Mouse (Mus musculus): ENCODE results near the gene Tbrg1.
A peak's percentile ranks its signal among the peaks of the same experiment; 100 is the strongest.

The Tbrg1 gene

GRCm38 (mm10) chr9:37656931-37657481 lies at the start of gene Tbrg1:
Gene Tbrg1 (minus strand): TSS chr9:37657312.
- peak; percentile 67 to 69 for DNase-seq

GRCm38 (mm10) chr9:37689970-37690686 lies 33.0 kb upstream of the Tbrg1 start:
- no peak for DNase-seq

GRCm38 (mm10) chr9:37687941-37688303 lies 30.8 kb upstream of the Tbrg1 start:
- DNase-seq = no peak

DNA sequence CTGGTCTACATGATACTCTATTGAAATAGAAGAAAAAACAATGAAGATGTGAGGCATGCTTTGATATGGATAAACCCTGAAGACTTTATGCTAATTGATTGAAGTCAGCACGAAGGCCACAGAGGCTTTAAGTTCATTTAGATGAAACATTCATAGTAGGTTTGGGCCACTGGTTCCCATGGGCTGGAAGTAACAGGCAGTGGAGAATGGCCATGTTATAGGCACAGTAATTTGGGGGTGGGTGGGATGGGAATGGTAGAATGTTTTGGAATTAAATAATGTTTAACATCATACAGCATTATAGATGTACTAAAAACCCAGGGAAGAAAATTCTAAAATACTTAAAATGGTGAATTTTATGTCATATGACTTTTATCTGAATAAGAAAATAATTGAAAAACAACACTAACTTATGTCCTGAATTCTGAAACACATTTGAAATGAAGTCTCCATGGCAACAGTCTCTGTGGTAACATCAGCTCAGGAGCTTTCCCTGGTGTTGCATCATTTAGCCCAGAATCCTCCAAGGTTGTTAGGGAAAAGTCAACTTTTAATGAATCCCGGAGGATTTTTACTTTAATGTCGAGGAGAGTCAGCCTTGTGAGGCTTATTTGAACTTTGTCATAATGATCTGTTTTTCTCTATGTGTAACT lies 30.3 kb upstream of the Tbrg1 start:
- no peak for DNase-seq

- DNase-seq = no peak
Measured at GRCm38 (mm10) chr9:37681123-37681522, 24.0 kb upstream of the Tbrg1 start.

GRCm38 (mm10) chr9:37675287-37675686 lies 18.2 kb upstream of the Tbrg1 start:
- DNase-seq = no peak

GRCm38 (mm10) chr9:37670261-37670660 lies 13.1 kb upstream of the Tbrg1 start:
- no peak for DNase-seq

DNA sequence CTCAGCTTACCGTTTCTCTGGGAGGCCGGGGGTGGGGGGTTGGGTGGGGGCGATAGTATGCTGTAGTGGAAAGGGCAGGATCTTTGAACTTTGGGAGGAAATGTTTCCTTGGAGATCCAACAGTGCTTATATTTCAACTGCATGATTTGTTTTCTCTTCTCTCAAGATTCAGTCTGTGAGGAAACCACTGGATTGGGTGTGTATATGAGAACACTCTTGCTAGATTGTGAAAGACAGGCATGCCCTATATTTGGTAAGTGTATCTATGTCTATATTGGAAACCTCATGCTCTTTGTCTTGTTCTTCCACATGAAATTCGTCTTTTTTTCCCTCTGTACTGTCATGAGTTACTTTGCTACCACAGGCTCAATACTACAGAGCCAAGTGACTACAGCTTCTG lies 12.6 kb upstream of the Tbrg1 start:
- no peak for DNase-seq

DNA sequence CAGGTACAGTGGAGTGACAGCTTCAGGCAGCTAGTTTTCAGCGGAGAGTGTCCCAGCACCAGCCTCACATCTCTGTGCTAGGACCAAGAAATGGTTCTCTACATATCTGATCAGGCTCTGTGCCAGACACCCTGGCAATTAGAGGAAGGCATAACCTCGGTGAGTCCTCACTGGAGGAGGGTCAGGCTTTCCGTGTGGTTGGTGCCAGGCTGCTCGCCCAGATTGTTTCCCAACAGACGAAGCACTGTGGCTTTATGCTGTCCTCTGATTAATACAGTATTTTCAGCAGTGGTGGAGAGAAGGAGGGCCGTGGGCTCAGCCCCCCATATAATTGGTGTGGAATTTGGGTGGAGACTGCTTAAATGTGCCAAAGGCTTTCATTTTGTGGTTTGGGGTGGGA lies 12.0 kb upstream of the Tbrg1 start, which contains the start of gene Panx3:
TSS of gene Panx3 (minus strand) at position 121 of the 400 bp plus-strand sequence.
- no peak for DNase-seq

DNA sequence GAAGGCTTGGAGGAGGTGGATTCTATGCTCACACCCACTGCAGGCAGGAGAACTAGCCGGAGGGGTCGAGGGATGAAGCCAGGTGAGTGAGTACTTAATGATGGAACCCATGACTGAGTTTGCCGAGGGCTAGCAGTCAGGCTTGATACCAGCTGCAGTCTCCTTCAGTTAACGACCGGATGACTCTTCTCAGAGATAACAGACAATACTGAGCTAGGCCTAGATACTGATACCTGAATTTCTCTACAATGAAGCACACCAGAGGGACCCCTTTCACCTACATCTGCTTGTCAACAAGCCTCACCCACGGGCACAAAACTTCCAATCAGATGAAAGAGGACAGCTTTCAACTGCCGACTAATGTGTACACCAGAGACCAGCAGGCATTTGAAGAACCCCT lies 8.9 kb upstream of the Tbrg1 start:
- DNase-seq = no peak

- no peak for DNase-seq
Measured at GRCm38 (mm10) chr9:37664604-37665003, 7.5 kb upstream of the Tbrg1 start.

DNA sequence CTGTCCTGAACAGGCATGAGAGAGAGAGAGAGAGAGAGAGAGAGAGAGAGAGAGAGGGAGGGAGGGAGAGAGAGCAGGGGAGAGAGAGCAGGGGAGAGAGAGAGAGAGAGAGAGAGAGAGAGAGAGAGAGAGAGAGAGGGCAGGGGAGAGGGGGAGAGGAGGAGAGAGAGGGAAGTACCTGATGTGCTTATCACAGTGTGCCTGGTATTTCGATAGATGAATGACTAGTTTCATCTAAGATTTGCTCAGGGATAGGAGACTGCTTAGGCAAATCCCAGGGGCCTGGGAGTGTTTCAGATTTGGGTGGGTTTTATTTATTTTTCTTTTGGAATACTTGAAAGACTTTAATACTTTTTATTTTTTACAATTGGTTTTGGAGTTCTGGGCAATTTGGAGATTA lies 6.1 kb upstream of the Tbrg1 start:
- no peak for DNase-seq

DNA sequence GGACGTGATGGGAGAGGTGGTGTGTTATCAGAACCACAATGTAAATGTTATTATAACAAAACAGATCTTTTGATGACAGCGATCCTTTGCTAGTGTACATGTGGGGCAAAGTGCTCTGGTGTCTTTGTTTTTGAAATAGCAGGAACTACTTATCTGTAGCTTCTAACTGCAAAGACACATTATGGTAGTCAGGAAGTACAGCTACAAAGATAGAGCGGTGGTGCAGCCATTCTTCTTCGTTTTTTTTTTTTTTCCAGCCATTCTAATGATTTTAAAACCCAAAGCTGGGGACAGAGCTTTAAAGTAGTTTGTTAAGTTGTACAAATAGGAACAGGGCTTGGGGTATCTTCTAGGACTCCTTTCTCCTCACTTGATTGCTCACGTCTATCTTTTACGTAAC lies 2.3 kb upstream of the Tbrg1 start:
- no peak for DNase-seq

GRCm38 (mm10) chr9:37656439-37656881 lies 652 bp downstream of the Tbrg1 start:
- peak; percentile 18 to 30 for DNase-seq

- no peak for DNase-seq
Measured at GRCm38 (mm10) chr9:37655961-37656360, 1.2 kb downstream of the Tbrg1 start.

- DNase-seq = no peak
Measured at GRCm38 (mm10) chr9:37653836-37654235, 3.3 kb downstream of the Tbrg1 start.

- DNase-seq = no peak
Measured at GRCm38 (mm10) chr9:37650639-37651038, 6.5 kb downstream of the Tbrg1 start.

DNA sequence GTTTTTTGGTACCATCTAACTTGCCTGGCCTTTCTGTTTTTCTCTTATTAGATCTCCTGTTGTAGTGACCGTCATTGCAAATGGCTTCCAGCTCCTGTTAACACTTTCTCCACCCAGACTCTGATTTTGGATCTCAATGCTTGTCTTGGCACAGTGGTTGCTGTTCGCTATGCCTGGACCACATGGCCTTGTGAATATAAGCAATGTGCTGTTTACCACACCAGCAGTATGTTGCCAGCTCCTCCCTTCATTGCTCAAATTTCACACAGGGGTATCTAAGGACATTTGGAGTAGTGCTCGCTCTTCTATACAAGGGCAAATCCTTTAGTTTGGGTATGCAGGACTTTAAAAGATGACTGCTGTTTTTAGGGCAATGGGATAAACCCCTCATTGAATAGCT lies 10.9 kb downstream of the Tbrg1 start:
- no peak for DNase-seq

- no peak for DNase-seq
Measured at GRCm38 (mm10) chr9:37638721-37639120, 18.4 kb downstream of the Tbrg1 start.

DNA sequence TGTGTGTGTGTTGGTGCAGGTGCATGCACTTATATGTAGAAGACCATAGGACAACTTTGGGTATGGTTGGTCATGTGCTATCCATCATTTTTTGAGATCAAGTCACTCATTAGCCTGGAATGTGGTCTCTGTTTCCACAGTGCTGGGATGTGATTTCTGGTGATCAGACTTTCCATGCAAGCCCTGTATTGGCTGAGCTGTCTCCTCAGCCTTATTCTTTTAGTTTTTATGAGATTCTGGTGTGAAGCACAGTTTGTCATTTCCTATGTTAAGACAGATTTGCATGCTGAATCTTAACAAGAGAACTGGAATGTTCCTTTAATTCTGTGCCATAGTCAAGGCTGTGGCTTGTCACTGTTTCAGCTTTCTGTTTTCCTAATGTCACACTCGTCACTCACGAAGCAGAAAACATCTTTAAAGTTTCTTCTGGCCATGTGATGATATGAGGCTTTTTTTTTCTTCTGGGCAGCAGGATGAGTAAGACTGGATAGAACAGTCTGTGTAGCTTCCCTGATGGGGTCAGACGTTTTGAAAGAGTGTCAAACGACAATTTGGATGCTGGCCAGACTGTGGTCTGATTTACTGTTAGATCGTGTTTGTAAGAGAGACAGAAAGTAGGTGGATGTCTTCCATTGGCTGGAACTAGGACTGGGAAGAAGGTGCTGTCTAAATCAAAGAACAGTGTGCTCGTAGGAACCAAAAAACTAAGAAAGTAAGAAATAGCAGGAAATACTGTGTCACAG lies 20.1 kb downstream of the Tbrg1 start:
- DNase-seq = no peak

- peak; percentile 31 to 35 for DNase-seq
Measured at GRCm38 (mm10) chr9:37636335-37636734, 20.8 kb downstream of the Tbrg1 start.

GRCm38 (mm10) chr9:37634269-37634668 lies 22.8 kb downstream of the Tbrg1 start:
- no peak for DNase-seq

DNA sequence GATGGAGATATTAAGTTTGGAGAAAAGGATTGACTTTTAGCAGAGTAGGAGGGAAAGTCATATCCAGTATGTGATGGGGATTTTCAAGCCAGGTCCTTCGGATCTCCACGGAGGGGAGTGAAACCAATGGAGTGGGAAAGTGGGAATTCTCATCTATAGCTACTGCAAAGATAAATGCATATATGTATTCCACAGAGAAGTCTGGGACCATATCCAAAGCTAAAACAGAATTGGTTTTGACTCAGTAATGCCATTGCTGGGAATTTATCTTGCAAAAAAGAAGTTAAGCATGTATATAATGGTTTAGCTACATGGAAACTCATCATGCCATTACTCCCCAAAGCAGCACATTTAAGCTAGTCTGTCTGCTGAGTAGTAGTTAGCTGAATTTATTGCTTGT lies 24.8 kb downstream of the Tbrg1 start:
- no peak for DNase-seq

- no peak for DNase-seq
Measured at GRCm38 (mm10) chr9:37629941-37630340, 27.2 kb downstream of the Tbrg1 start.
